Mouse (Mus musculus) induced T-regulatory cell, adult 2 months (primary cell): ENCODE measurements around the gene Lrrc2.

Experiments
- DNase-seq: peaks from one replicate; pipeline ENCODE4 v3.0.0-alpha.2; 2012; ENCODE audit warnings: low read depth

The Lrrc2 gene

DNA sequence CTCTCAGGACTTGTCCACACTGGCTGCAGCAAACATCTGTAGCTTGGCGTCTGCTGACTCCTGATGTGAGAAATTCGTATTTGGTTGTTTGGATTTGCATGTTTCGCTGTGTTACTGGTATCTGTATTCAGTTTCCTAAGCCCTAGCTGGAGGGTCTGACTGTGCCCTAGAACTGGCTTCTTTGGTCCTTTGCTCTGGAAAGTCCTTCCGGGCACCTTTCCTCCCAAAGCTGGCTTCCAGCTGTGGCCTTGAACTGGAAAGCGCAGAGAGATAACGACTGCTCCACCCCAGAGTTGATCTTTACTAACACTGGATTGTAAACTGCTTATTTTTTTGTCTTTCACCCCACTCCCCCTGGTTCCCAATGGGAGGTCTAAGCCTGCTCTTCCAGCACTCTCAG, 3.4 kb upstream of the Lrrc2 start:
- DNase-seq: no peak

GRCm38 (mm10) chr9:110948813-110949310, 2.5 kb upstream of the Lrrc2 start:
- DNase-seq: no peak

DNA sequence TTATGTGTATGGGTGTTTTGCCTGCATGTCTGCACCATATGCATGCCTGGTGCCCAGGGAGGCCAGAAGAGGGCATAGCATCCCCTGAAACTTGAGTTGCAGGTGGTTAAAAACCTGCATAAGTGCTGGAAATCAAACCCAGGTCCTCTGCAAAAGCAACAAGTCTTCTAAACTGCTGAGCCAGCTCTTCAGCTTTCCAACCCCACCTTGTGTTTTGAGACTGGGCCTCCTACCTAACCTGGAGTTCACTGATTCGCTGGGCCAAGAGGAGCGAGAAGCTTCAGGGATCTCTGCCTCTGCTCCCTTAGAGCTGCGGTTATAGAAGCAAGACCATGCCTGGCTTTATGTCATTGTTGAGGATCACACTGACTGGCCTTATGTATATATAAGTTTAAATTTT, 1.2 kb upstream of the Lrrc2 start:
- DNase-seq: no peak

- no peak for DNase-seq
Observed at GRCm38 (mm10) chr9:110951866-110952265, 521 bp downstream of the Lrrc2 start.

DNA sequence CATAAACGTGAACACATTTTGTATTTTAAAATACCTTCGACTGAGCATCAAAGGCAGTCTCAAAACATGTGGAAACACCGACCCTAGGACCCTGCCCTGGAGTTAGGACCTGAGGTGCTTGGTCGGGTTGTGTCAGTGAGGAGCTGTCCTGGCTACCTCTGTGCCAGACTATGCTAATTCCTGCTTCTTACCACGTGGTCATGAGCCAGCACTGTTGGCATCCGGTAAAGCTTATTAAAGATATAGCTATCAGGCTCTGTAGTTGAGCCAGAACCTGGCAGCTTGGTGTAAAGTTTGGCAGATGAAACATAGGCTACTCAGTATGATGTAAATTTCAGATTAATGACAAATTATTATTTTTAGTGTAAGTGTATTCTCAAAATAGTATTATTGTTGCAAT, 1.1 kb downstream of the Lrrc2 start:
- no peak for DNase-seq

DNA sequence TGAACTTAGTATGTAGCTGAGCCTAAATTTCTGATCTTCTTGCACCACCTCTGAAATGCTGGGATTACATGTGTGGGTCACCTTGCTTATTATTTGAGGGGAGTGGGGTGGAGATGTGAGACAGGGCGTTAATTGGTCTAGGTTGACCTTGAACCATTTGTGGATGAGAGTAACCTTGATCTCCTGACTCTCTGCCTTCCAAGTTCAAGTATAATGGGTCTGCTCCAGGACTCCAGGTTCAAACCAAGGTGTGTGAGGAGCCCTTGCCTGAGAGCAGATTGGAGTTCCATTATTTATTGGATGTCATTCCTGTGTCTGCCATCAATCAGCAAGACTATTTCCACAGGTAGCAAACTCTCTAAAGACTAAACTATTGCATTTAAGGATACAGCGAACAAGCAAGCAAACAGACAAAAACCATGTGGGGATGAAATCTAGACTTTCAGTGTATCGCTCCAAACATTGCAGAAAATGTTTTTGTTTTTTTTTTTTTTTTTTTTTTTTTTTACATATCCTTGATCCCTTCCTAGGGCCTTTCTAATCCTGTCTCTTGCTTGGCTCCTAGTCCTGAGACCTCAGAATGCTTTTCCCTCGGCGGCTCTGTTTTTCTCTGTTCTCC, 1.7 kb downstream of the Lrrc2 start:
- DNase-seq: no peak

GRCm38 (mm10) chr9:110953550-110954461, 2.5 kb downstream of the Lrrc2 start:
- DNase-seq: peak; percentile 80

GRCm38 (mm10) chr9:110954681-110955445, 3.5 kb downstream of the Lrrc2 start:
- no peak for DNase-seq

DNA sequence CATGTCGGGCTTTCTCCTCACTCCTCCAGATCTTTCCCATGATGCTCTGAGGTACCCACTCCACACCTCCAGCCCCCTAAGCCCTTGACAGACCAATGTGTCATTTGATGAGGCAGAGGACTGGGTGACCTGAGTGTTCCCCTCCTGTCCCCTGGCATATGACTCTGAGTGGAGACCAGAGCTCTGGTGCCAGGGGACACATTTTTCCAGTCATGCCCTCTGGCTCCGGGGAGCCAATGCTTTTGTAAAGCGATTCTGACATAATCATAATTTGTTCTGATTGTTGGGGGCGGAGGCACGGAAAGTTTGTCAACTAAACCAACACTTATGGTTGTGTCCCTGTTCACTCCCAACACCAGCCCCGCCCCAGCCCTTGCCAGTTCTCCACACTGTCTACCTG, 4.6 kb downstream of the Lrrc2 start:
- no peak for DNase-seq

GRCm38 (mm10) chr9:110959669-110960068, 8.3 kb downstream of the Lrrc2 start:
- DNase-seq: no peak

DNA sequence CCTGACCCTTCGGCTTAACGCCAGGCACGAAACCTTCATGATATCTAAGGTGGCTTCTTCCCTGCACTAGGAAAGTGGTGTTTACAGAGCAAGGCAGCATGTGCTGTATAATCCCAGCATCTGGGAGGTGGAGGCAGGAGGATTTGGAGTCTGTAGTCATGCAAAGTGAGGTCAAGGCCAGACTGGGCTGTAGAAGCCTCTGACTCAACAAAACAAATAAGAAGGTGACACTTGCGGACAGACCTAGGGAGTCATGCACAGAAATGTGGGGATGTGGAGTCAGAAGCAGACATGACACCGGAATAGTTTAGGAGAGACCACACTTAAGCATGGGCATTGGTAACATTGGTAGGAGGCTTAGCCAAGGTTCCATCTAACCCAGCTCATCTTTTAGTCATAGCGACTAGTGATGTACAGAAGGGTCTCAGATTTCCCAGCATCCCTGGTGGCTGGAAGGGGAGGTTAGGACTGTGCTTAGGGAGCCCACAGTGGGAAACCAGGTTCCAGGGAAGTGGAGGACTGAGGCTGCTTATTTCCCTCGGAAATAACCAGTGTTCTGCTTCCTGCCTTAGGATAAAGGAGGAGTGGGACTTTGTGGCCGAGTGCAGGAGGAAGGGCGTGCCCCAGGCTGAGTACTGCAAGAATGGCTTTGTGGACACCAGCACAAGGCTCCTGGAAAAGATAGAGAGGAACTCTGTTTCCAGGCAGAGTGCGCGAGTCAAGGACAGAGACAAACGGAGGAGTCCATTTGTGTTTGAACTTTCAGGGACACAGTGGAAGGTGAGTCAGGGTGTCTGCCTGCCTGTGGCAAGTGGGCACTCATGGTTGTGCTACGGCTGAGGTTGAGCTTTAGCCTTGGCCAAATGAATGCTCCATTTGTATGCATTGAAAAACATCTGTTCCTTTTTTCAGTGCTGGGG, 9.1 kb downstream of the Lrrc2 start:
- no peak for DNase-seq

GRCm38 (mm10) chr9:110961386-110961785, 10.0 kb downstream of the Lrrc2 start:
- DNase-seq: no peak

GRCm38 (mm10) chr9:110963566-110964115, 12.3 kb downstream of the Lrrc2 start:
- DNase-seq: no peak

GRCm38 (mm10) chr9:110965062-110965909, 13.9 kb downstream of the Lrrc2 start:
- peak; percentile 42 for DNase-seq

GRCm38 (mm10) chr9:110965910-110966231, 14.5 kb downstream of the Lrrc2 start:
- DNase-seq: no peak

- DNase-seq: no peak
Observed at GRCm38 (mm10) chr9:110979411-110979810, 28.1 kb downstream of the Lrrc2 start.

GRCm38 (mm10) chr9:110982351-110982750, 31.0 kb downstream of the Lrrc2 start:
- no peak for DNase-seq

GRCm38 (mm10) chr9:110984096-110984495, 32.8 kb downstream of the Lrrc2 start:
- no peak for DNase-seq

GRCm38 (mm10) chr9:110985541-110985940, 34.2 kb downstream of the Lrrc2 start:
- DNase-seq: no peak

GRCm38 (mm10) chr9:110985951-110986350, 34.6 kb downstream of the Lrrc2 start:
- no peak for DNase-seq
